Mouse (Mus musculus) liver (tissue): Measurements from ENCODE around the gene Lsg1.

Experiments used
- DNase-seq: peaks from one replicate; pipeline ENCODE4 v3.0.0-alpha.2; 2020; ENCODE audit warnings: mixed read lengths

Lsg1 gene

DNA sequence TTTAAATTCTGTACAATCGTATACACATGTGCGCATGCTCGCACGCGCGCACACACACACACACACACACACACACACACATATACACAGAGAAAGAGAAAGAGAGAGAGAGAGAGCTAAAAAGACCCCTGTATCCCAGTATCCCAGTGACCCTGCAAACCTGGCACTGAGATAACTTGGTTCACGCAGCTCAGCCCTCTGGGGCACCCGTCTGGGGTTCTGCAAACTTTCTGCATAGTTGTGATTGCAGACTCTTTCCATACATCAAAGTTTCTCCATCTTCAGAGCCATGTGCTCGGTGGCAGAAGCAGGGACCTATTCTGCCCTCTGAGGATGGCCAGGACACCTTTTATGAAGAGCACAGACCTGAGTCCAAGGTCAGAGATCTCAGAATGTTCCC lies 70.4 kb downstream of the Lsg1 start:
- DNase-seq = no peak

DNA sequence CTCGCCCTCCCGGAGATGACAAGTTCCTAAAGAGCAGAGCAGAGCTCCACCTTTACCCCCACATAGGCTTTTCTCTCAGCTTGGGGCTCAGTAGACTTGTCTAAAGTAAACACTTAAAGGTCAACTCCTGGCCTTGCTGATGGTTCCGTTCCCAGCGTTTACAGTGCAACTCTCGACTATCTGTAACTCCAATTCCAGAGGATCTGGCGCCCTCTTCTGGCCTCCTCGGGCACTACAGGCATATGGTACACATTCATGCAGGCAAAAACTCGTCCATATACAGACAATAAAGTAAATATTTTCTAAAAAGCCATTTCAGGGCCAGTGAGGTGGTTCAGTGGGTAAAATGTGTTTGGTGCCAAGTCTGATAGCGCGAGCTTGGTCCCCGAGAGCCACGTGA lies 72.0 kb downstream of the Lsg1 start:
- DNase-seq = peak; percentile 63

DNA sequence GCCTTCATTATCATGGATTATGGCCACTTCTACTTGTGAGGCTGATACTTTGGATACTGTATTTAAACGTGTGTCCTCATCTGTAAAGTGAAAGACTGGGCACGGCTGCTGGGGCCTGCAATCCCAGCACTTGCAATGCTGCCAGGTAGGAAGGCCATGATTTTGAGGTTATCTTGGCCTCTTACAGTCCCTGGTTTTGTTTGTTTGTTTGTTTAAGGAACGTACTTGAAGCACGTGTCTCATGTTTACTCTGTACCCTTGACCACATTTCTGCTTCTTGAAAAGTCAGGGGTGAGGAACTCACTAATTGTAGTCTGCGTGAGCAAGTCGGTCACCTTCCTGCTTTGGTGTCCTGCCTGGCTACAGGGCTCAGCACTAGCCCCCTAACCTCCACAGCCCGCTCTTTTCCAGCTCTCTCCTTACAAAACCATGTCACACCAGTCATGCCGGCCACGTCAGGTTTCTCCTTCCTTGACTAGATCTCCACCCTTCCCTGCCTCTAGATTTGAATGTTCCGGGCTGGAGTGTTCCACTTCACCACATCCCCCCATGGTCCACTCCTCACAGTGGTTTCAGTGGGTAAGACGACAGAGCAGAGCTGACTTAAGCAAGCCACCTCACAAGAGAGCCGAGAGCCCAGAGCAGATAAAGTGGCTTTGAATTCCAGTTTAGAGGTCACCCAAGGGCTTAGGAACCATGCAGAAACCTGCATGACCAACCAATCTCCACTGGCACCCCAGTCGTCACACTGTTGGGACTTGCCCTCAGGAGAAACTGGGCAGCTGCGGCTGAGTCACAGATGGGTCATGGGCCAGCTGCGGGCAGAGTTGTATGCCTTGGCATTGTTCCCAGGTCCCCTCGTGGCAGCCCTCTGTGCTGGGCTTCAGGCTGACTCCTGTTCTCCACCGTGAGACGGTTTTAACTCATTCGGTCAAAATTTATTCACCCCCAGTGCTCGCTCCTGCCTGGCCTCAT lies 74.1 kb downstream of the Lsg1 start:
- DNase-seq = no peak

DNA sequence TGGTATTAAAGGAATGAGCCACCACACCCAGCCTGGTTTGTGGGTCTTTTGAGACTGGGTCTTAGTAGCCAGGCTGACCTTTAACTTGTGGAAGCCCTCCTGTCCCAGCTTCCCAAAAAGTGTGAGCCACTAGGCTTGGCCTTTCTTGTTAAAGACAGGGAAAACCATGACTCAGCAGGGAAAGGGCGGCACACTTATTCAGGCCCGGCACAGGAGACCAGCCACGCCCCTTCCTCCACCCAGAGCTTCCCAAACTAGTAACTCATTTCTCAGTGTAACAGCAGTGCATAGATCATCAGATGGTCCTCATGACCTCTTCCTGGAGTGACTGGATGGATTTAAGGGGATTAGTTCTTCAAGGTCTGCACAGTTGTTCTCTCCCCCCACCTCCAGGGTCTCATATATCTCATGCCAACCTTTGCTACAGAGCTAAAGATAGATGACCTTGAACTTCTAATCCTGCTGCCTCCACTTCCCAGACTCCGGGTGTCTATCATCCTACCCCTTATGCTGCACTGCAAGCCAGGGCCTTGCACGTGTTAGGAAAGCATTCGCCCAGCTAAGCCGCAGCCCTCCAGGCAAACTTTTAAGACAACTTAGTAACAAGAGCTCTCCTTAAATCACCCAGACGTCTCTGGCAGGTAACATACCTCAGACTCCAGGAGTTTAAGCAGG lies 74.9 kb downstream of the Lsg1 start:
- peak; percentile 83 for DNase-seq

DNA sequence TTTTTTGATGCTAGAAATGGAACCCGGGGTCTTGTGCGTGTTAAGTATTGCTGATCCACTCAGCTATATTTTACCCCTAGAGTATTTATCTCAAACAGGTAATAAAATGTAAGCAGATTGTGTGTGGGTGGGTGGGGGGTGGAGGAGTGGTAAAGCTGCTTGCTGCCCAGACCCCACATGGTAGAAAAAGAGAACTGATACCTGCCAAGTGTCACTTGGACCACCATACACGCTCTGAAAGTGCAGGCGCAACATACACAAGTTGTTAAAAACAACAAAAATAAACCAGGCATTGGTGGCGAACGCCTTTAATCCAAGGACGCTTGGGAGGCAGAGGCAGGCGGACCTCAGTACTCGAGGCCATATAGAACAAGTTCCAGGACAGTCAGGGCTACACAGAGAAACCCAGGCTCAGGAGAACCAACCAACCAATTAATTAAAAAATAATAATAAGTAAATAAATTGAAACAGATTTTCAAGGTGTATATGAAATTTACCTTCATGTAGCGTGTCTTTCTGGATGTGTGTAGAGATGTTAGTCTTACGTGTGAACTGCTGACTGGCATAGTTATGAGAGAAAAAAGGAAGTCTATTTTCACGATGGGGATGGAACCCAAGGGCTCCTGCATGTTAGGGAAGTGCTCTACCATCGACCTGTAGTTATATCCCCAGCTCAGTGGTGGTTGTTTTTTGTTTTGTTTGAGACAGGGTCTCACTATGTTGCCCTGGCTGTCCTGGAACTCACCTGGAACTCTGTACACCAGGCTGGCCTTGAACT lies 75.6 kb downstream of the Lsg1 start:
- DNase-seq = no peak

DNA sequence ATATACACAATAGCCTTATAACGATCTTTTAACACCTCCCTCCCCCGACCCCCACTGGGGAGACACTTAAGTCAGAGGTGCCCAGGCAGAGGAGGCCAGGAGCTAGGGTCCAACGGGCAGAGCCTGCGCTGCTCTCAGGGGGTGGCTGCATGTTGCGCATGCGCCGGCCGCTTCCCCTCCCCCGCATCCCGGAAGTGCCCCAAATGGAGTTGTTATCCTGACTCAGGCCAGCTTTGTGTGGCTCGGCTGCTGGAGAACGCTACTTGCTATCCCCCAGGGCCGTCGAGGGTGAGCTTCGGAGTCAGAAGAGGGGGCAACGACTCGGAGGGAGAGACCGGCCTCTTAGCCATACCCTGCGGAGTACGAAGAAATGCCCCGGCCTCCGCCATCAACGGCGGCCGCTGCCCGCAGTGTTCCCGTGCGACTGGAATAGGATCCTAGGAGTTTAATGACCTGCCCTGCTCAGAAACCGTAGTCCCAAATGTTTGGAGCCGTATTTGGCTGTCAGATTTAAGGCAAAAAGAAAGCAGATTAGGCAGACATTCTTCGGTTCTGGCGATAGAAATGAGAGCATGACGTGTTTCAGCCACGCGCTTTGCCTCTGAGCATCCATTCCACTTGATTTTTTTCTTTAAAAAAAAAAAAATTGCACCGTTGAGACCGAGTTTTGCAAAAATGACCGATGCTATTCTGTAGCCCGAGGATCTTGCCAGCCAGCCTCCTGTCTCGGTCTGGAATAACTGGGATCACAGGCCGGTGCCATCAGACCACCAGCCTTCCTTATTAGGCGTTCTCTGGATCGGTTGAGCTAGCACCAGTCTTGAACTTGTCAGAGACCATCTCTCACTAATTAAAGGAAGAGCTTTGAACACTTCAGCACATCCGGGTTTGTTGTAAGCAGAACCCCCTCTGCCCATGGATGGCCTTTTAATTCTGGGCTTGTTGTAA lies 76.6 kb downstream of the Lsg1 start:
- peak; percentile 92 for DNase-seq
